Mouse (Mus musculus) thymus, postnatal 25 days (tissue): ENCODE measurements around the gene Tmem202.

ENCODE experiments used
- DNase-seq: peaks from one replicate; pipeline ENCODE4 v3.0.0; 2022

The Tmem202 gene

GRCm38 (mm10) chr9:59531645-59532044 is 8.0 kb downstream of the Tmem202 start:
- peak; percentile 11 for DNase-seq

DNA sequence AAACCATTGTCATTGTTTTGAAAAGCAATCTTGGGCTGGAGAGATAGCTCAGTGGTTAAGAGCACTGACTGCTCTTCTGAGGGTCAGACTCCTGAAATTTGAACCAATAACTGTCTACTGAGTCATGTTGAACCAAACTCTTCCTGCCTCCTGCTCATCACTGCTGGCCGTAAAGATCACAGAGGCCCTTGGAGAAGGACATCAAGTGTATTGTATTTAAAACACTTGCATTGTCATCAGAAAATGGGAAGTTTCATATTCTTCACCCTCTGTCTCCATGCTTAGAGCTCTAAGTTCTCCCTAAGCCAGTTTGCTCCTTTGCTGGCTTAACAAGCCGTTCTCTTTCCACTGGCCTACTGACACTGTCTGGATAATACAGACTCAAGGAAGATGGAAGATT is 11.4 kb downstream of the Tmem202 start:
- DNase-seq, result no peak

DNA sequence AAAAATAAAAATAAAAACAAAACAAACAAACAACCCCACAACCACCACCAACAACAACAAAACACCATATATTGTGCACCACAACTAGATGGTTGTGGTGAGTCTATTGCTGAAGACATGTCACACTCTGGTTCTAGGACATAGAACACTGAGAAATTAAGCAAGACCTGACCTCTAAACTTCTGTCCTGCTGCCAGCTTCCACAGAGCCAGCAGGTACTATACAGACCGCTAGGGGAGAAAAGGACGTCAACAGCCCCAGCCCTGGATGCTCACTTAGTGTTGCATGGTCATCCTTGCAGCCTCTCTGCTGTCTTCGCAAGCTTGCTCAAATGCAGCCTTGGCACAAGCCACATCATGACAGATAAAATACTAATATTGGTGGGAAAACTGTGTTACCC is 12.1 kb downstream of the Tmem202 start:
- DNase-seq, result no peak

GRCm38 (mm10) chr9:59526727-59527126 is 12.9 kb downstream of the Tmem202 start:
- no peak for DNase-seq

DNA sequence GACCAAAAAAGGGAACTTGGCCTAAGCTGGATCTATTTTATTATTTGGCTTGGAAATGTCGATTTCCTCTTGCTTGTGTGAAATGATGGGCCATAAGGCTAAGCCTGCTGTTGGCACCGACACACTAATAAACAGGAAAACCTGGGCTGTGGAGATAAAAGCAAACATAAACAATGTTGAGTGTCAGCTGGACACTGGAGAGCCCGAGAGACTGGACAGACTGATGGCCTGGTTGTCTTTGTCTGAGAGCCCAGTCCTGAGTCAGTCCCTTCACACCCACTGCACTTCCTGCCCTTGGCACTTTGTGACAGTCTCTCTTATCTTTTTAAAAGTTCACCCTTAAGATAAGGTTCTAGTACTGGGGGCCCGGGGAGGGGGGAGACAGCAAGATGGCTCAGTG is 16.7 kb downstream of the Tmem202 start:
- DNase-seq, result no peak

- DNase-seq, result no peak
Observed at GRCm38 (mm10) chr9:59519396-59519795, 20.3 kb downstream of the Tmem202 start.

DNA sequence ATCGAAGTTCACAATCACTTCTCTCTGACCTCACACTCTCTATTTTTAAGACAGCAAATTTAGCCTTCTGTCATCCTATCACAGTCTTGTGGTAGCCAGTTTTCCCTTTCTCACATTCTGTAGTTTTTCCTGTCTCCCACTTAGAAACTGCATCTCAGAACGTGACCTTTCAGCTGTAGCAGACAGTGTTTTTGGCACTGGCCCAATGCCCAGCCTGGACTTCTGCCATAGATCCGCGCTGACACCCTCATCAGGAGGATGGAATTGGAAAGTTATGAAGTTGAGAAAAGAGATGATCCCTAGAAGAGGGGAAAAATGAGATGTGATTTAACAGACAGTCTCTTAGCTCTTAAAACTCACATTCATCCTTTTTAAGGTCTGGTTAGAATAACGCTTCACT is 20.7 kb downstream of the Tmem202 start:
- no peak for DNase-seq

- DNase-seq, result no peak
Observed at GRCm38 (mm10) chr9:59517127-59517526, 22.5 kb downstream of the Tmem202 start.

DNA sequence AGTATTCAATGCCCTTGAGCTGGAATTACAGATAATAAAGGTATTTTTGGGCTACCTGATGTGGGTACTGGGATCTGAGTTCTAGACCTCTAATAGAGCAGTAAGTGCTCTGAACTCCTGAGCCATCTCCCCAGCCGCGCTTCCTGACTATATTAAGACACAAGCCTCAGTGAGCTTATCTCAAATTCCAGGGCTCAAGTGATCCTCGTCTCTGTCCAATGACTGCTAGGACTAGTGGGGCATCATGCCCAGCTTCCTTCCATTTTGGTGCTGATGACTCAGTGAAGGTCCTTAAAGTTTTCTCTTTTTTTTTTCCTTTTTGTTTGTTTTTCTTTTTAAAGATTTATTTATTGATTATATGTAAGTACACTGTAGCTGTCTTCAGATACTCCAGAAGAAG is 24.6 kb downstream of the Tmem202 start:
- DNase-seq, result no peak

DNA sequence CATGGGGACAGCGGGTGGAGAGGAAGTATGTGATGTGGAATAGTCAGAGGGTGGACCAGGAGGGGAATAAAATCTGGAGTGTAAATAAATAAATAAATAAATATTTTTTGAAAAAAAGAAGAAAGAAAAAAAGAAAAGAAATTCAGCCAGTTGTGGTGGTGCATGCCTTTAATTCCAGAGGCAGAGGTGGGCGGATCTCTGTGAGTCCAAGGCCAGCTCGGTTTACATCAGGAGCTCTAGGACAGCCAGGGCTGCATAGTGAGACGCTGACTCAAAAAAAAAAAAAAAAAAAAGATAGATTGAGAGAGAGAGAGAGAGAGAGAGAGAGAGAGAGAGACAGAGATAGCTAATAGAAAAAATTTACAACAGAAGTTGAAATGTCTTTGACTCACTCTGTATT is 27.3 kb downstream of the Tmem202 start:
- DNase-seq, result no peak

DNA sequence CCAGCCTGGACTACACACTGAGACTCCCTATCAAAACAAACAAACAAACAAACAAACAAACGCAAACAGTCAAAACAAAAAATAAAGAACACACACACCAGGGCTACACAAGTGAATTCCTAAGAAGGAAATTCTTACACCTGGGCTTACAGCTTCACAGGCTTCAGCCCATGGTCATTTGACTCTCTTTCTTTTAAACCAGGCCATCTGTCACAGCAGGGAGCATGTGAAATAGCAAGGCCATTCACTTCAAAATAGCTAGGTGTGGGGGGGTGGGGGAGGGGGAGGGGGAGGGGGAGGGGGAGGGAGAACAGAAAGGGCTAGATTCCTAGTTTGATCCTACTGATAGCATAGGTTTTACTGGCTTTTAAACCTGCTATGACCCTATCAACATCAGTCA is 31.5 kb downstream of the Tmem202 start:
- DNase-seq, result no peak

DNA sequence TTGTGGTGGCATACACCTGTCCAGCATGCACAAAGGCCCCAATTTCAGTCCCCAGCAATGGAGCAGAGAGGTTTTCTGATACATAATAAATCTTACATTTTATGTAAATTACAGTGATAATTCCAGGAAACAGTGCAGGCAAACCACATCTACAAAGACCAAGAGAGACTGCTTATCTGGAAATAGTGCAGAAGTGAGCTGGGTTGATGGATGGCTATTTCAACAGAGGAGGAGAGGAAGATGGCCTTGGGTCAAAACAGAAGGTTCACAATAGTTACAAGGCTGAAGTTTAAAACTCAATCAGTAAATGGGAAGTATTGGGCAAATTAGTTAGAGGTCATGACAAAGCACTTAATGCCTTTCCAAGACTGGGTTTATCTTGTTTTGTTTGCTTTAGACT is 52.3 kb downstream of the Tmem202 start:
- DNase-seq, result no peak

DNA sequence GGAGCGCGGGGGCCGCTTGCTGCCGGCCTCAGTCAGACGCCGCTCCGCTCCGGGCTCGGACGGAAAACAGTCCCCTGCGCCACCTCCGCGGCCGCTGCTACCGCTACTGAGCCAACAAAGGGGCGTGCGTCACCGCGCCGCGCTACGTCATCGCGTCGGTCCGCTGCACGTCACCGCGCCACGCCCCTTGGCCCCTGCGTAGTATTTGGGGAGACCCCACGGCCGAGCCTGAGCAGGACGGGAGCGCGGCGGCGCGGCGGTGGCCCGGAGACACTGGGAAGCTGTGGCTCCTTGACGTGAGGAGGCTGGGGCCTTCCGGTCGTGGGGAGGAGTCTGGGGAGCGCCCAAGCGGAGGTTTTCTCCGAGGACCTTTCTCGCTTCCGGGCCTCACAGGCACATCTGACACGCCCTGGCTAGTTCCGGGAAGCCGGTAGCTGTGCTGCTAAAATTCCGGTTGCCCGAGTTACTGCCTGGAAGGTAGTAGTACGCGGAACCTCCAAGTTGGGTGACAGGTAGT is 53.0 kb downstream of the Tmem202 start, which contains the start of gene Arih1:
Gene Arih1 (minus strand): TSS at position 70 of the 517 bp plus-strand sequence.
- DNase-seq, result peak; percentile 99

- DNase-seq, result no peak
Observed at GRCm38 (mm10) chr9:59486076-59486518, 53.5 kb downstream of the Tmem202 start.

DNA sequence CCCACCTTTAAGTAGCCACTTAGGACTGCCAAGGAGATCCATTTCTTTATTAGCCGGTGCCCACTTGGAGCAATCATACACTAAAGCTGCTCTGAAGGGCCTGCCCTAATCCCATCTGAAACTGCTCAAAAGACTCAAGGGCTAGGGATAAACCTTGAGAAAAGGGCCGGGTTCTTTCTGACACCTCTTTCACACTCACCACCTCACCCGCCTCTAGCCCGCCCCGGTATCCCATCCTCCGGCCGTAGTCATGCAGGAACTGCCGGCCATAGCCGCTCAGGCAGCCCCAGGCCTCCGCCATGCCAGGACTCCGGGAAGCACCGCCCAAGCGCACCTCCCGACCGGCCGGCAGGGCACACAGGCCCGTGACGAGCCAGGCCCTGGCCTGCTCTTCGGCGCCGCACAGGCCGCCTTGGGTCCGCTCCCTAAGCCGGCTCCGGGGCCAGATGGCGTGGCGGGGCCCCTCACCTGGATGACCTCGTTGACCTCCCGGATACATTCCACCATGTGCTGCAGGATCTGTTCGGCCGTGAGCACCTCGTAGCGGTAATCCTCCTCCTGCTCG is 54.1 kb downstream of the Tmem202 start:
- peak; percentile 60 for DNase-seq

- DNase-seq, result no peak
Observed at GRCm38 (mm10) chr9:59484760-59485159, 54.9 kb downstream of the Tmem202 start.

GRCm38 (mm10) chr9:59482419-59482818 is 57.2 kb downstream of the Tmem202 start:
- DNase-seq, result peak; percentile 59

DNA sequence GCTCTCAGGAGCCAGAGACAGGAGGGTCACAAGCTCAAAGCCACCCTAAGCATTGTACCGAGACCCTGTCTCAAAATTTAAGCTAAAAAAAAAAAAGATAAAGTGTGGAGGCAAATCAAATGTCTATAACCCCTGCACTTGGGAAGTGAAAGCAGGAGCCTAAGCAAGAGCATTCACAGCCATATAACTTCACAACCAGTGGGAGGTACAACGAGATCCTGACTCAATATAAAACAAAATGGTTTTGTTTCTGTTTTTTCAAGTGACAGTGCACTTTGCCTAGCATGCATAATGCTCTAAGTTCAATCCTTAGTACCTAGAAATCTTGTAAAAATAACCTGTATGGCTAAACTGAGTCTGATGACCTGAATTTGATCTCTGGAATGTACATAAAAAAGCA is 63.0 kb downstream of the Tmem202 start:
- no peak for DNase-seq

DNA sequence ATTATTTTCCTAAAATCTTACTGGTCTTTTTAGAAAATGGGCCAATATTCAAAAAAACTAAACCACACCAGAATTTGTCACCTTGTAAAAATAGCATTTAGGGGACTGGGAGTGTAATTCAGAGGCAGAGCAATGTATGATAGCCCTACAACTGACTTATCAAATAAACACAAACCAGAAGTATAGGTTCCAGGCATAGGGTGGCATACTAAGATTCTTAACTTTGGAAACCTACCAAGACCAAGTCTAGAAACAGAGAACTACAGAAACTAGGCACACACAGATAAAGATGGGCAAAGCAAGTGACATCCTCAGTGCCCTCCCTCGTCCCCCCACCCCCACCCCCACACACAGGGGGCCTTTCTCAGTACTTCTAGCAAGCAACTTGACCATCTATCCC is 64.8 kb downstream of the Tmem202 start:
- DNase-seq, result no peak

- no peak for DNase-seq
Observed at GRCm38 (mm10) chr9:59473171-59473570, 66.5 kb downstream of the Tmem202 start.

- DNase-seq, result no peak
Observed at GRCm38 (mm10) chr9:59469446-59469845, 70.2 kb downstream of the Tmem202 start.
